In the genomic region with DNA sequence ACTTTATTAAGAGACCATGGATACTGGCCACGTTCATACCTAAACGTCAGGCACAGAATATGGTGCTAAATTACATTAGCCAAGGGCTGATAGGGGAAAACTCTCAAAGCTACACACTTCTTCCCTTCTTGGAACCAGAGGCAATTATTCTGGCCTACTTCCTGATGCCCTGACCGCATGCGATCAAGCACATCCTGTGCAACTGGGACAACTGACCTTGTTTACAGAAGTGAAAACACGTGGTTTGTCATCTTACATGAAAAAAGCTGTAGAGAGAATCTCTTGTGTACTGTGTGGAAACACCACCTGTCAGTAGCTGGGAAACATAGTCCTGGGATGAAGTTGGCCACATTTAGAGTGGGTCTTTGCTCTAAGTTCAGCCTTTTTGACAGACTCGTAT, we compare ENCODE assay signal across 29 mouse cellular contexts. TPM values are rescaled to one million over a fixed set of nuclear protein-coding genes. Genes with fewer than 3 reads are reported as not detected.
A peak's percentile ranks its signal among the peaks of the same experiment; 100 is the strongest.
DNase-seq lines count a peak whose midpoint lies in the region; ATAC-seq and TF ChIP-seq lines count a peak whose summit lies in the region.
"Had no signal": no experiment of that assay in that cellular context is flagged by ENCODE, and none has a peak within 500 bp of the region (broad histone marks: within the 10 kb centered on the region; RNA-seq: fewer than 3 reads in every experiment).

No protein-coding gene starts in this region.

- no peaks in the 10 kb centered on the region for H3K9me3 ChIP-seq in intestine, postnatal 0 days (ENCODE audit: control insufficient read depth)
- H3K9me3 ChIP-seq in intestine, embryonic 15.5 days, result no peaks in the 10 kb centered on the region
- H3K9me3 ChIP-seq: embryonic facial prominence, embryonic 15.5 days; heart, embryonic 10.5 days; limb, embryonic 12.5 days; liver, embryonic 13.5 days; megakaryocyte, embryonic 14.5 days; neural tube, embryonic 12.5 days had no signal

- no peak for TF ChIP-seq POLR2A in thymus, adult 2 months (IDR thresholded peaks at IDR 0.05; ENCODE audit: control insufficient read depth, extremely low read depth, insufficient read depth, low read length, poor library complexity)

- no peak overlapping the region for H3K9ac ChIP-seq in intestine, postnatal 0 days (ENCODE audit: low read depth, low read length)
- H3K9ac ChIP-seq in intestine, embryonic 15.5 days, result no peak overlapping the region
- H3K9ac ChIP-seq: embryonic facial prominence, embryonic 15.5 days; hindbrain, embryonic 14.5 days; limb, embryonic 12.5 days; liver, embryonic 13.5 days; lung, embryonic 14.5 days; neural tube, embryonic 12.5 days had no signal

- H3K4me2 ChIP-seq in intestine, postnatal 0 days (replicated peaks; ENCODE audit: low read depth), result no peak overlapping the region
- no peak overlapping the region for H3K4me2 ChIP-seq in intestine, embryonic 15.5 days (replicated peaks)
- H3K4me2 ChIP-seq: embryonic facial prominence, embryonic 15.5 days; hindbrain, embryonic 14.5 days; limb, embryonic 12.5 days; liver, embryonic 13.5 days; lung, embryonic 14.5 days; neural tube, embryonic 12.5 days had no signal

- TF ChIP-seq CTCF in intestine, postnatal 0 days (IDR thresholded peaks at IDR 0.05; ENCODE audit: low read depth), result no peak
- TF ChIP-seq CTCF in thymus, adult 2 months (IDR thresholded peaks at IDR 0.05; ENCODE audit: borderline replicate concordance, control insufficient read depth, extremely low read depth, insufficient read depth, low read length, poor library complexity), result no peak

- no peaks in the 10 kb centered on the region for H3K27me3 ChIP-seq in intestine, postnatal 0 days (replicated peaks; ENCODE audit: control insufficient read depth, insufficient read depth, low read length)
- no peaks in the 10 kb centered on the region for H3K27me3 ChIP-seq in intestine, embryonic 15.5 days (replicated peaks)
- no peaks in the 10 kb centered on the region for H3K27me3 ChIP-seq in thymus, adult 2 months (ENCODE audit: control insufficient read depth, insufficient read depth, low read length)
- H3K27me3 ChIP-seq: embryonic facial prominence, embryonic 15.5 days; limb, embryonic 12.5 days; liver, embryonic 13.5 days; megakaryocyte, embryonic 14.5 days; neural tube, embryonic 12.5 days had no signal

- H3K27ac ChIP-seq in intestine, postnatal 0 days (ENCODE audit: low read depth, low read length), result peak overlapping the region; percentile 63
- no peak overlapping the region for H3K27ac ChIP-seq in intestine, embryonic 15.5 days
- peak overlapping the region; percentile 72 for H3K27ac ChIP-seq in thymus, adult 2 months (ENCODE audit: control insufficient read depth, insufficient read depth, low read length)
- H3K27ac ChIP-seq: embryonic facial prominence, embryonic 15.5 days; heart, embryonic 10.5 days; hindbrain, embryonic 14.5 days; layer of hippocampus, adult 2 months; limb, embryonic 12.5 days; liver, embryonic 13.5 days; neural tube, embryonic 12.5 days had no signal

- no peak for ATAC-seq in intestine, postnatal 0 days
- ATAC-seq in intestine, embryonic 15.5 days, result no peak
- peak; percentile 85 for ATAC-seq in megakaryocyte, adult 5-6 weeks (ENCODE audit: poor library complexity, severe bottlenecking)
- ATAC-seq: activated CD4-positive, CD25-positive, alpha-beta regulatory T cell, adult 4 months; forebrain, embryonic 14.5 days; inflammation-experienced regulatory T-cells, adult 6 months had no signal

- H3K4me3 ChIP-seq in intestine, postnatal 0 days (ENCODE audit: low read depth, low read length), result no peak overlapping the region
- no peak overlapping the region for H3K4me3 ChIP-seq in intestine, embryonic 15.5 days (replicated peaks)
- H3K4me3 ChIP-seq in thymus, adult 2 months (ENCODE audit: control insufficient read depth, insufficient read depth, low read length), result no peak overlapping the region
- H3K4me3 ChIP-seq: embryonic facial prominence, embryonic 15.5 days; heart, embryonic 10.5 days; layer of hippocampus, adult 2 months; limb, embryonic 12.5 days; liver, embryonic 13.5 days; megakaryocyte, embryonic 14.5 days; neural tube, embryonic 12.5 days had no signal

- H3K4me1 ChIP-seq in intestine, postnatal 0 days (replicated peaks; ENCODE audit: control insufficient read depth, insufficient read depth, low read length), result no peaks in the 10 kb centered on the region
- peaks cover 7% of the 10 kb centered on the region for H3K4me1 ChIP-seq in intestine, embryonic 15.5 days (replicated peaks)
- H3K4me1 ChIP-seq in thymus, adult 2 months (replicated peaks; ENCODE audit: control insufficient read depth, insufficient read depth, low read length), result peaks cover 35% of the 10 kb centered on the region

- DNase-seq in thymus, adult 2 months, result no peak
- DNase-seq in thymus, postnatal 4 days, result no peak
- DNase-seq in cerebellum, adult 9-11 months, result no peak
- no peak for DNase-seq in urinary bladder, postnatal 25 days (ENCODE audit: low spot score)
- DNase-seq: adrenal gland, adult 8-10 months; cerebellum, adult 2 months; gastrocnemius, postnatal 10 days; heart, postnatal 4 days; kidney, adult 9 months; kidney, postnatal 25 days; layer of hippocampus, postnatal 36 days; liver, embryonic 13.5 days; lung, embryonic 14.5 days; midbrain, embryonic 14.5 days; retina, postnatal 1 day; right cerebral cortex, postnatal 25 days had no signal

- H3K36me3 ChIP-seq in intestine, postnatal 0 days (ENCODE audit: control insufficient read depth, insufficient read depth), result no peaks in the 10 kb centered on the region
- no peaks in the 10 kb centered on the region for H3K36me3 ChIP-seq in intestine, embryonic 15.5 days
- H3K36me3 ChIP-seq in thymus, adult 2 months (ENCODE audit: control insufficient read depth, insufficient read depth, low read length), result no peaks in the 10 kb centered on the region
- H3K36me3 ChIP-seq: embryonic facial prominence, embryonic 15.5 days; heart, embryonic 10.5 days; liver, embryonic 13.5 days; neural tube, embryonic 12.5 days had no signal

- 65% methylated on average over 6 of the region's 6 CpGs for WGBS in intestine, postnatal 0 days
- WGBS in intestine, embryonic 15.5 days, result 74% methylated on average over 6 of the region's 6 CpGs
- WGBS in thymus, adult 2 months, result 50% methylated on average over 6 of the region's 6 CpGs

RNA-seq across cellular contexts. Expression of gene Cyp4f16, which starts 2.3 kb away (rescaled TPM):
- polyA plus RNA-seq in intestine, postnatal 0 days (2015; fragmentation: Nextera tagmentation; extraction: Ambion mirVana), result 95.4 and 102 TPM in 2 replicates
- 30.1 and 33.9 TPM in 2 replicates for polyA plus RNA-seq in intestine, embryonic 15.5 days (2015; fragmentation: Nextera tagmentation; extraction: Ambion mirVana)
- 17.0 and 18.4 TPM in 2 replicates for polyA plus RNA-seq in thymus, adult 2 months (2012; rRNA removed)
- 25.2 and 28.3 TPM in 2 replicates for total RNA-seq in megakaryocyte, adult 5-6 weeks (2015)
- total RNA-seq in megakaryocyte, adult 5-6 weeks (2017), result 19.0 and 39.0 TPM in 2 replicates

RNA-seq across cellular contexts. Expression of gene Cyp4f17, which starts 28.2 kb away (rescaled TPM):
- polyA plus RNA-seq in intestine, postnatal 0 days (2015; fragmentation: Nextera tagmentation; extraction: Ambion mirVana), result 1.9 and 2.7 TPM in 2 replicates
- 4.8 and 5.5 TPM in 2 replicates for polyA plus RNA-seq in intestine, embryonic 15.5 days (2015; fragmentation: Nextera tagmentation; extraction: Ambion mirVana)
- polyA plus RNA-seq in thymus, adult 2 months (2012; rRNA removed), result 4.8 and 4.9 TPM in 2 replicates
- total RNA-seq in megakaryocyte, adult 5-6 weeks (2015), result 0.36 and 0.38 TPM in 2 replicates
- total RNA-seq in megakaryocyte, adult 5-6 weeks (2017), result 0.66 and 0.98 TPM in 2 replicates
